Mouse (Mus musculus): ENCODE measurements around the gene Zfp512b.

- no peak for TF ChIP-seq CTCF (IDR thresholded peaks at IDR 0.05; ENCODE audit: low read depth, low read length)
- TF ChIP-seq POLR2A (IDR thresholded peaks at IDR 0.05; ENCODE audit: extremely low read depth, insufficient read depth, low read length) = no peak
Observed at GRCm38 (mm10) chr2:181623401-181623800, 30.8 kb upstream of the Zfp512b start.
